10 mouse cellular contexts compared by ENCODE assay signal in the genomic region with DNA sequence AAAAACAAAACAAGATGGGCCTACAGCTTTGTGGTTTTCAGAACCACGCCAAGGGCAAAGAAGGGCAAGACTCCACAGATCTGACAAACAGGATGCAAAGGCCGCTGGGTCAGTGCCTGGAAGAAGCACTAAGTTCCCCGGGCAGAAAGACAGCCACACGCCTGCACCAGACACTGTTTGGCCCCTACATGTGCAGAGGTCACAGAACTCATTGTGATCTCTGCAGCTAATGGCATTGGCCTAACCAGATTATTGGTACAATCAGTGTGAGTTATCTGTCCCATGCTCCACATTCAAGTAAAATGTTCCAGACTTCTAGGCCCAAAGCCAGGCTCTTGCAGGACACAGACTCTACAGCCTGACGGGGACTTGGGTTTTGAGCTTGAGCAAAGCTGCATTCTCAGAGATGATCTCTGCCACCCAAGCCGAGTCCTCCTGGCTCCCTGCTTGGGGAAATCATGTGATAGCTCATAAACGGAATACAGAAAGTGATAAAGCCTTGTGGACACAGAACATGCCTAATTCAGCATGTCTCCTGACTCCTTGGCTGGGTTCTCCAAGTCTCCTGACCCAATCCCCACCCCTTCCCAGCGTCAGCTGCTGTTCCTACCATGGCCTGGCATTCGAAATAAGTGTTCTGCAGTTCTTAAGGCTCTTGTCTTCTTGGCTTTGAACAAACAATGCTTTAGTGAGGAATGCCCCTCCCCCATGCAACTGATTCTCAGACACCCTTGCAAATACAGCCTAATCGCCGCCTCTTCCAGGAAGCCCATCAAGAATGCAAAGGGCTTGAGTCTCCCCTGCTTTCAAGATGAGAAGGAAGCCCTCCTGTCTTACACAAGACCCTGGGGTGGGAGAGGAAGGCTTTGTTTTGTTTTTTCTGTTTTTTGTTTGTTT. TPM values are rescaled to one million over a fixed set of nuclear protein-coding genes. Genes with fewer than 3 reads are reported as not detected.
DNase-seq lines count a peak whose midpoint lies in the region; ATAC-seq and TF ChIP-seq lines count a peak whose summit lies in the region.
"Had no signal": no experiment of that assay in that cellular context is flagged by ENCODE, and none has a peak within 500 bp of the region (broad histone marks: within the 10 kb centered on the region; RNA-seq: fewer than 3 reads in every experiment).

No protein-coding gene starts in this region.

- H3K4me3 ChIP-seq in gastrocnemius, adult 2 months = no peak overlapping the region
- H3K4me3 ChIP-seq in heart, embryonic 13.5 days = no peak overlapping the region
- no peak overlapping the region for H3K4me3 ChIP-seq in lung, embryonic 16.5 days (ENCODE audit: low read length)
- no peak overlapping the region for H3K4me3 ChIP-seq in forebrain, embryonic 12.5 days (replicated peaks)
- H3K4me3 ChIP-seq in midbrain, embryonic 15.5 days = no peak overlapping the region
- H3K4me3 ChIP-seq: forebrain, embryonic 15.5 days had no signal

- no peak overlapping the region; the same call in 1 of the 2 replicates for H3K9ac ChIP-seq in heart, embryonic 13.5 days
- no peak overlapping the region for H3K9ac ChIP-seq in lung, embryonic 16.5 days (ENCODE audit: low read length)
- H3K9ac ChIP-seq in forebrain, embryonic 12.5 days = no peak overlapping the region
- H3K9ac ChIP-seq in midbrain, embryonic 15.5 days = no peak overlapping the region
- H3K9ac ChIP-seq: forebrain, embryonic 15.5 days had no signal

- no peaks in the 10 kb centered on the region for H3K9me3 ChIP-seq in heart, embryonic 13.5 days
- no peaks in the 10 kb centered on the region for H3K9me3 ChIP-seq in lung, embryonic 16.5 days (ENCODE audit: control insufficient read depth, low read length)
- H3K9me3 ChIP-seq in forebrain, embryonic 12.5 days = no peaks in the 10 kb centered on the region
- no peaks in the 10 kb centered on the region for H3K9me3 ChIP-seq in midbrain, embryonic 15.5 days
- H3K9me3 ChIP-seq: forebrain, embryonic 15.5 days had no signal

- no peak for TF ChIP-seq CTCF in gastrocnemius, adult 2 months (IDR thresholded peaks at IDR 0.05)

- no peaks in the 10 kb centered on the region for H3K27me3 ChIP-seq in heart, embryonic 13.5 days (replicated peaks)
- H3K27me3 ChIP-seq in lung, embryonic 16.5 days (ENCODE audit: control insufficient read depth, insufficient read depth, low read depth, low read length) = no peaks in the 10 kb centered on the region
- no peaks in the 10 kb centered on the region for H3K27me3 ChIP-seq in forebrain, embryonic 12.5 days
- H3K27me3 ChIP-seq in midbrain, embryonic 15.5 days (replicated peaks) = no peaks in the 10 kb centered on the region
- H3K27me3 ChIP-seq: forebrain, embryonic 15.5 days had no signal

- ATAC-seq in heart, embryonic 13.5 days (ENCODE audit: extremely low read depth, insufficient number of reproducible peaks, low FRiP score, low TSS enrichment) = no peak
- peak; percentile 83 for ATAC-seq in lung, embryonic 16.5 days (ENCODE audit: low read depth)
- no peak for ATAC-seq in forebrain, embryonic 12.5 days (ENCODE audit: low FRiP score)
- no peak for ATAC-seq in midbrain, embryonic 15.5 days (replicated peaks)
- ATAC-seq: forebrain, embryonic 15.5 days had no signal

- H3K4me1 ChIP-seq in heart, embryonic 13.5 days = peaks cover 58% of the 10 kb centered on the region
- H3K4me1 ChIP-seq in lung, embryonic 16.5 days (replicated peaks; ENCODE audit: control insufficient read depth, insufficient read depth, low read length) = 0 out of 2 replicates have a peak, but pooled peaks cover 3% of the 10 kb centered on the region
- H3K4me1 ChIP-seq in forebrain, embryonic 12.5 days = peaks cover 13% of the 10 kb centered on the region
- no peaks in the 10 kb centered on the region; the same call in 1 of the 2 replicates for H3K4me1 ChIP-seq in midbrain, embryonic 15.5 days

- peak; percentile 38 for DNase-seq in gastrocnemius, adult 2 months
- no peak for DNase-seq in gastrocnemius, postnatal 4 days (ENCODE audit: low spot score in 2 of 2)
- DNase-seq in MN1 (ENCODE audit: low spot score) = peak; percentile 93
- DNase-seq in right cerebral cortex, postnatal 36 days (ENCODE audit: low spot score in 2 of 2) = no peak
- DNase-seq: thymus, postnatal 25 days had no signal

- 0 out of 2 replicates have a peak, but pooled peaks cover 2% of the 10 kb centered on the region for H3K36me3 ChIP-seq in heart, embryonic 13.5 days
- no peaks in the 10 kb centered on the region for H3K36me3 ChIP-seq in lung, embryonic 16.5 days (ENCODE audit: control insufficient read depth, insufficient read depth, low read length)
- no peaks in the 10 kb centered on the region for H3K36me3 ChIP-seq in forebrain, embryonic 12.5 days (replicated peaks)
- H3K36me3 ChIP-seq in midbrain, embryonic 15.5 days (replicated peaks) = no peaks in the 10 kb centered on the region
- H3K36me3 ChIP-seq: forebrain, embryonic 15.5 days had no signal

- WGBS in heart, embryonic 13.5 days = 59% methylated on average over 11 of the region's 11 CpGs
- WGBS in lung, embryonic 16.5 days = 58% methylated on average over 11 of the region's 11 CpGs
- 78% methylated on average over 11 of the region's 11 CpGs for WGBS in forebrain, embryonic 12.5 days
- WGBS in midbrain, embryonic 15.5 days = 76% methylated on average over 11 of the region's 11 CpGs

- peak overlapping the region; percentile 35; the same call in 1 of the 2 replicates for H3K27ac ChIP-seq in gastrocnemius, adult 2 months
- peak overlapping the region; percentile 71 for H3K27ac ChIP-seq in heart, embryonic 13.5 days (replicated peaks)
- peak overlapping the region; percentile 50 for H3K27ac ChIP-seq in lung, embryonic 16.5 days (ENCODE audit: low read length)
- H3K27ac ChIP-seq in forebrain, embryonic 12.5 days = no peak overlapping the region
- H3K27ac ChIP-seq in midbrain, embryonic 15.5 days = no peak overlapping the region
- H3K27ac ChIP-seq: forebrain, embryonic 15.5 days had no signal

- H3K4me2 ChIP-seq in heart, embryonic 13.5 days = no peak overlapping the region
- H3K4me2 ChIP-seq in lung, embryonic 16.5 days (ENCODE audit: low read depth, low read length) = no peak overlapping the region
- H3K4me2 ChIP-seq in forebrain, embryonic 12.5 days = no peak overlapping the region
- H3K4me2 ChIP-seq in midbrain, embryonic 15.5 days = no peak overlapping the region
- H3K4me2 ChIP-seq: forebrain, embryonic 15.5 days had no signal

- intact Hi-C loops in gastrocnemius, adult 2 months (cut with DNase I) = no loop called here

RNA-seq across cellular contexts. Expression of gene Dkk3, which starts 20.1 kb away (rescaled TPM):
- 1 to 10 TPM; 2.1 to 2.4 TPM for total RNA-seq in gastrocnemius, adult 2 months (2021)
- total RNA-seq in gastrocnemius, postnatal 4 days (2021) = 10 to 100 TPM; 15.8 to 20.6 TPM
- polyA plus RNA-seq in heart, embryonic 13.5 days (2015; fragmentation: Nextera tagmentation; extraction: Ambion mirVana) = 74.7 and 91.0 TPM in 2 replicates
- 45.5 and 48.2 TPM in 2 replicates for polyA plus RNA-seq in lung, embryonic 16.5 days (2015; fragmentation: Nextera tagmentation; extraction: Ambion mirVana)
- 21.5 and 28.7 TPM in 2 replicates for polyA plus RNA-seq in forebrain, embryonic 12.5 days (2016; fragmentation: Nextera tagmentation; extraction: Ambion mirVana)
- 25.0 and 25.6 TPM in 2 replicates for polyA plus RNA-seq in midbrain, embryonic 15.5 days (2015; fragmentation: Nextera tagmentation; extraction: Ambion mirVana)

Comparison
In these comparisons a context has a peak if more than half of its experiments do, and no peak if none do; other contexts are left out.
1. DNase-seq: peak in gastrocnemius, adult 2 months (single experiment) and MN1 (single experiment); none in gastrocnemius, postnatal 4 days (0 of 2) and right cerebral cortex, postnatal 36 days (0 of 2).
2. H3K27ac ChIP-seq: peak in gastrocnemius, adult 2 months (single experiment), heart, embryonic 13.5 days (single experiment) and lung, embryonic 16.5 days (single experiment); none in forebrain, embryonic 12.5 days (single experiment) and midbrain, embryonic 15.5 days (single experiment).